Mouse (Mus musculus) embryonic stem cell, embryonic (primary cell): ENCODE measurements at regions not wholly inside any gene's neighbourhood (a gene's known extent, or its start where the extent isn't known, plus 50 kb on each side); places are given as distances from the start of the nearest gene placed in this dataset.

Experiments
- CTCF ChIA-PET, 4 experiments: fragments of 300-600 bp in 2 of 4; fragments of 350-600 bp in 2 of 4; sonication (Branson Sonifier 250); formaldehyde crosslinking; loops; one replicate each; lab custom pipeline; 2022; ENCODE audit warnings: inconsistent platforms in 2 of 4; lab: Charles Lee
- POLR2A ChIA-PET, 4 experiments: fragments of 300-600 bp in 2 of 4; fragments of 350-600 bp in 2 of 4; sonication (Branson Sonifier 250); formaldehyde crosslinking; loops; one replicate each; lab custom pipeline; 2022; ENCODE audit warnings: antibody characterized with exemption in 4 of 4, inconsistent platforms in 1 of 4; lab: Charles Lee

DNA sequence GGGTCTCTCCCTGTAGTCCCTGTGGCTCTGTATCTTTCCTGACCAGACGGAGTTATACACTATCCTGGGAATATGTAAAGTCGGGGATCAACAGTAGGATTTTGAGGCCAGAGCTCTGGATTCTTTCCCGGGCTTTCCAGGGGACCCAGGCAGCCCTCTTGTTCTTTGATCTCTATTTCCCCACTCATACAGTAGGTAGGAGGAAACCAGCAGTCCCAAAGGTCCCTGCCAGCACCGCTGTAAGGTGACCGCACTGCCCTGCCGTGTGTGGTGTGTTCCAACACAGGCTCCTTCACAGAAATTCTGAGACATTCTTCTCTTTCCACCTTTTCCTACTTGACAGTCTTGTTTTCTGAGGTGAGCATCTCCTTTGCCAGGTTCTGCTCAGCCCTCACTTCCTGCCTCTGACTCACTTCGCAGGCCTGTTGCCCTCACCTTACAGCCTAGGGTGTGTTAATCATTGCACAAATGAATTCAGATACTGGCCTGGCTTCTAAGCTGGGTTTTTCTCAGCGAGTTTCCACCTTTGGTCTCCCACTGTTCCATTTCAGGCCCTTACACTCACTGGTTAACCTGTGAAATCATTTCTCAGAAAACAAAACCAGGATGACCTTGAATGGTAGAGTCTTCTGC lies 53.0 kb upstream of the Shb start:
- CTCF ChIA-PET = interaction anchor here in 1 of 4 experiments (0.9 kb wide), 1 partner anchor 167 kb away, joined by 3 read pairs; no protein-coding TSS in a partner anchor

DNA sequence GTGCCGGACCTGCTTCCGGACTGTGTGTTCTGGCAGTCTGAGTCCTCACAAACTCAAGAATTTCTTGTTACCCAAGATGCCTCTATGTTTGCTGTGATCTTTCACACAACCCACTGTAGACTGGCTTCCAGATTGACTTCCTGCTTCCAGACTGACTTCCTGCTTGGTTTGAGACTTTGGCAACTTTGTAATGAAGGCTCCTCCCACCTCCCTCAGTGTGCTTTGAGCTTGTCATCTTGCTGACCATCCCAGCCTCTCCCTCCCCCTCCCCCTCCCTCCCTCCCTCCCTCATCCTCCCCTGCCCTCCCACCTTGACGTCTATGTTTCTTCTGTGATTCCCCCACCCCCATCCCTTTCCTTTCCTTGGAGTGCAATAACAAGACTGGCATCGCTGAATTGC lies 51.7 kb upstream of the Shb start:
- ChIA-PET POLR2A (interaction anchor here (0.5 to 1.5 kb wide), 6 partner anchors 8 to 828 kb away, joined by 3 read pairs; partner anchors contain the start of genes Slc25a51 (in 1 of the 4) and Zcchc7 (in 1 of the 4)), CTCF (interaction anchor here in 1 of 4 experiments (0.6 kb wide), 2 partner anchors 224 to 1970 kb away, joined by 3 to 17 read pairs; no protein-coding TSS in a partner anchor)

More for the DNA sequence above, 53.0 kb upstream of the Shb start:
- POLR2A ChIA-PET = no interaction called here

DNA sequence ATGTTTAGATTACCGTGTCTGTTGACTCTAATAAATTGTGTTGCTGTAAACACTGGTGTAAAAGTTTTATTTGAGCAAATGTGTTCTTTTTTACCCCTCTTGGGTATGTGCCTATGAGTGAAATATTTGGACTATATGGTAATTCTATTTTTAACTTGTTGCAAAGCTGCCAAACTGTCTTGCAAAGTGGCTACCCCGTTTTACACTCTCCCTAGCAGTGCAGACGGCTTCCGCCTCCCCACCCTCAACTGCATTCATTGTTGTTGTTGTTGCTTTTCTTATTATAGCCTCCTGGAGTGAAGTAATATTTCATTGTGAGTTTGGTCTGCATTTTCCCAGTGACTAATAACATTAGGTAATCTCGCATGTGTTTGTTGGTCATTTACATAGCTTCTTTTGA lies 50.2 kb upstream of the Shb start:
- ChIA-PET POLR2A (interaction anchor here in 1 of 4 experiments (1.5 kb wide), 1 partner anchor 10 kb away, joined by 3 read pairs; no protein-coding TSS in a partner anchor), CTCF (interaction anchor here in 1 of 4 experiments (0.8 kb wide), 1 partner anchor 273 kb away, joined by 3 read pairs; no protein-coding TSS in a partner anchor)
